Mouse (Mus musculus) midbrain, embryonic 10.5 days (tissue): Measurements from ENCODE around the gene Ints1. TPM values are rescaled to one million over a fixed set of nuclear protein-coding genes. Genes with fewer than 3 reads are reported as not detected.

ENCODE experiments used
- DNase-seq: peaks from one replicate; pipeline ENCODE4 v3.0.0-alpha.2; 2017; ENCODE audit warnings: low spot score
- H3K27ac ChIP-seq: fragments of 300-500 bp; sonication (generic); replicated peaks from 2 replicates; pipeline ENCODE4 v1.5.1; 2016; ENCODE audit warnings: mild to moderate bottlenecking
- H3K27me3 ChIP-seq: fragments of 300-500 bp; sonication (generic); 2 replicates; pipeline ENCODE4 v1.6.1; 2016; ENCODE audit warnings: low read depth, mild to moderate bottlenecking; ENCODE audit not compliant: poor library complexity, severe bottlenecking
- H3K36me3 ChIP-seq: fragments of 300-500 bp; sonication (generic); 2 replicates; pipeline ENCODE4 v1.6.1; 2016; ENCODE audit warnings: mild to moderate bottlenecking, moderate library complexity
- H3K4me1 ChIP-seq: fragments of 300-500 bp; sonication (generic); 2 replicates; pipeline ENCODE4 v1.6.1; 2016
- H3K4me3 ChIP-seq: fragments of 300-500 bp; sonication (generic); 2 replicates; pipeline ENCODE4 v1.5.1; 2016; ENCODE audit warnings: mild to moderate bottlenecking, moderate library complexity
- H3K9me3 ChIP-seq: fragments of 300-500 bp; sonication (generic); replicated peaks from 2 replicates; pipeline ENCODE4 v1.6.1; 2016; ENCODE audit warnings: mild to moderate bottlenecking
- WGBS: fragments of 180-500 bp; shearing (Covaris S2); methylation state at CpG from one replicate; pipeline ENCODE4 v1.1.7; 2016; 5-methylcytosine and 5-hydroxymethylcytosine counted together
- polyA plus RNA-seq: library from polyadenylated mRNA; unstranded; fragments of >200 nt; fragmentation: Nextera tagmentation; extraction: Ambion mirVana; gene quantifications from 2 replicates; pipeline ENCODE4 v1.2.1, GENCODE M21; 2016

The Ints1 gene
- polyA plus RNA-seq, 1 experiment from 2014 or later: 33.4 TPM

GRCm38 (mm10) chr5:139798168-139798900 is 22.9 kb upstream of the Ints1 start:
- Histone ChIP-seq H3K27ac (peak overlapping the region; percentile 88), H3K36me3 (peaks cover 29% of the 10 kb centered on the region), H3K27me3 (peaks cover 18% of the 10 kb centered on the region), H3K4me3 (peak overlapping the region; percentile 46), H3K9me3 (no peaks in the 10 kb centered on the region), H3K4me1 (peaks cover 71% of the 10 kb centered on the region)
- no peak for DNase-seq
- 43% methylated on average over 12 of the region's 12 CpGs for WGBS

GRCm38 (mm10) chr5:139797473-139798167 is 22.1 kb upstream of the Ints1 start:
- Histone ChIP-seq H3K36me3 (peaks cover 29% of the 10 kb centered on the region), H3K9me3 (no peaks in the 10 kb centered on the region), H3K4me3 (peak overlapping the region; percentile 46), H3K4me1 (peaks cover 71% of the 10 kb centered on the region), H3K27me3 (peaks cover 25% of the 10 kb centered on the region), H3K27ac (peak overlapping the region; percentile 88)
- 20% methylated on average over 11 of the region's 11 CpGs for WGBS
- peak; percentile 88 for DNase-seq

- peaks cover 78% of the 10 kb centered on the region for H3K4me1 ChIP-seq
- peak overlapping the region; percentile 46 for H3K4me3 ChIP-seq
- peaks cover 29% of the 10 kb centered on the region for H3K27me3 ChIP-seq
- H3K9me3 ChIP-seq: no peaks in the 10 kb centered on the region
- 31% methylated on average over 13 of the region's 13 CpGs for WGBS
- peaks cover 27% of the 10 kb centered on the region for H3K36me3 ChIP-seq
- H3K27ac ChIP-seq: peak overlapping the region; percentile 88
- DNase-seq: peak; percentile 54
These were observed 21.4 kb upstream of the Ints1 start for GRCm38 (mm10) chr5:139796900-139797299.

- H3K27ac ChIP-seq: peak overlapping the region; percentile 88
- peaks cover 86% of the 10 kb centered on the region for H3K4me1 ChIP-seq
These were observed 20.6 kb upstream of the Ints1 start for GRCm38 (mm10) chr5:139796001-139796620.

GRCm38 (mm10) chr5:139794938-139795337 is 19.5 kb upstream of the Ints1 start:
- Histone ChIP-seq H3K9me3 (no peaks in the 10 kb centered on the region), H3K27ac (0 out of 2 replicates have a peak overlapping the region, but pooled peaks have one; percentile 88), H3K4me1 (peaks cover 89% of the 10 kb centered on the region), H3K36me3 (peaks cover 9% of the 10 kb centered on the region), H3K4me3 (no peak overlapping the region), H3K27me3 (peaks cover 26% of the 10 kb centered on the region)
- WGBS: 76% methylated on average over 10 of the region's 10 CpGs
- no peak for DNase-seq

More at GRCm38 (mm10) chr5:139796001-139796620, 20.6 kb upstream of the Ints1 start:
- H3K9me3 ChIP-seq: no peaks in the 10 kb centered on the region
- no peak overlapping the region for H3K4me3 ChIP-seq
- WGBS: 80% methylated on average over 9 of the region's 9 CpGs
- peaks cover 29% of the 10 kb centered on the region for H3K27me3 ChIP-seq
- peaks cover 21% of the 10 kb centered on the region for H3K36me3 ChIP-seq
- no peak for DNase-seq

- no peak overlapping the region for H3K27ac ChIP-seq
- WGBS: 88% methylated on average over 5 of the region's 5 CpGs
- no peaks in the 10 kb centered on the region for H3K9me3 ChIP-seq
- H3K4me1 ChIP-seq: peaks cover 81% of the 10 kb centered on the region
- H3K27me3 ChIP-seq: peaks cover 26% of the 10 kb centered on the region
- H3K36me3 ChIP-seq: peaks cover under 1% of the 10 kb centered on the region; the same call in 1 of the 2 replicates
- H3K4me3 ChIP-seq: no peak overlapping the region
- DNase-seq: no peak
These were observed 18.7 kb upstream of the Ints1 start for GRCm38 (mm10) chr5:139794137-139794536.

- Histone ChIP-seq H3K27ac (no peak overlapping the region), H3K4me1 (peaks cover 75% of the 10 kb centered on the region), H3K4me3 (peak overlapping the region; percentile 93; the same call in 1 of the 2 replicates), H3K36me3 (no peaks in the 10 kb centered on the region), H3K9me3 (no peaks in the 10 kb centered on the region), H3K27me3 (peaks cover 26% of the 10 kb centered on the region)
- DNase-seq: no peak
- 82% methylated on average over 11 of the region's 11 CpGs for WGBS
These were observed 18.0 kb upstream of the Ints1 start for GRCm38 (mm10) chr5:139793338-139794089.

GRCm38 (mm10) chr5:139792966-139793337 is 17.5 kb upstream of the Ints1 start:
- no peak for DNase-seq
- Histone ChIP-seq H3K27me3 (peaks cover 26% of the 10 kb centered on the region), H3K4me3 (peak overlapping the region; percentile 93; the same call in 1 of the 2 replicates), H3K4me1 (peaks cover 70% of the 10 kb centered on the region), H3K36me3 (no peaks in the 10 kb centered on the region), H3K9me3 (no peaks in the 10 kb centered on the region), H3K27ac (no peak overlapping the region)
- 61% methylated on average over 3 of the region's 3 CpGs for WGBS

GRCm38 (mm10) chr5:139792159-139792775 is 16.8 kb upstream of the Ints1 start:
- peaks cover 26% of the 10 kb centered on the region for H3K27me3 ChIP-seq
- no peak for DNase-seq
- H3K4me3 ChIP-seq: peak overlapping the region; percentile 93
- H3K4me1 ChIP-seq: peaks cover 63% of the 10 kb centered on the region
- H3K27ac ChIP-seq: peak overlapping the region; percentile 82
- WGBS: 25% methylated on average over 11 of the region's 11 CpGs
- no peaks in the 10 kb centered on the region for H3K36me3 ChIP-seq
- no peaks in the 10 kb centered on the region for H3K9me3 ChIP-seq

- DNase-seq: peak; percentile 96
- WGBS: under 1% methylated on average over 92 of the region's 92 CpGs
- H3K27me3 ChIP-seq: peaks cover 26% of the 10 kb centered on the region
- peaks cover 55% of the 10 kb centered on the region for H3K4me1 ChIP-seq
- peak within 1 kb of the TSS; percentile 93 for H3K4me3 ChIP-seq
- H3K9me3 ChIP-seq: no peaks in the 10 kb centered on the region
- peak within 1 kb of the TSS; percentile 82 for H3K27ac ChIP-seq
- H3K36me3 ChIP-seq: no peaks in the 10 kb centered on the region
These were observed 16.0 kb upstream of the Ints1 start, which contains the start of gene Mafk for GRCm38 (mm10) chr5:139791227-139792158. Gene Mafk (plus strand): TSS chr5:139791513.

GRCm38 (mm10) chr5:139789466-139789865 is 14.0 kb upstream of the Ints1 start:
- H3K4me3 ChIP-seq: no peak overlapping the region
- H3K36me3 ChIP-seq: no peaks in the 10 kb centered on the region
- DNase-seq: no peak
- no peaks in the 10 kb centered on the region for H3K9me3 ChIP-seq
- peaks cover 12% of the 10 kb centered on the region; the same call in 1 of the 2 replicates for H3K27me3 ChIP-seq
- 60% methylated on average over 4 of the region's 4 CpGs for WGBS
- peaks cover 35% of the 10 kb centered on the region for H3K4me1 ChIP-seq
- no peak overlapping the region for H3K27ac ChIP-seq
